Comparison of ENCODE assay signal across 9 mouse cellular contexts in genomic region chr16:91789728-91790127, GRCm38 (mm10).
DNase-seq lines count a peak whose midpoint lies in the region; ATAC-seq lines count a peak whose summit lies in the region.
"Had no signal": no experiment of that assay in that cellular context is flagged by ENCODE, and none has a peak within 500 bp of the region (broad histone marks: within the 10 kb centered on the region; RNA-seq: fewer than 3 reads in every experiment).

No protein-coding gene starts in this region.

- 92% methylated on average over 6 of the region's 6 CpGs for WGBS in midbrain, embryonic 14.5 days
- 85% methylated on average over 6 of the region's 6 CpGs for WGBS in midbrain, embryonic 16.5 days
- 74% methylated on average over 6 of the region's 6 CpGs for WGBS in limb, embryonic 10.5 days

- no peak overlapping the region for H3K4me3 ChIP-seq in midbrain, embryonic 14.5 days (replicated peaks; ENCODE audit: low read depth, low read length)
- H3K4me3 ChIP-seq in midbrain, embryonic 16.5 days (ENCODE audit: low read depth, low read length), result no peak overlapping the region
- no peak overlapping the region for H3K4me3 ChIP-seq in limb, embryonic 10.5 days

- no peaks in the 10 kb centered on the region for H3K9me3 ChIP-seq in midbrain, embryonic 14.5 days (ENCODE audit: control insufficient read depth, low read length)
- H3K9me3 ChIP-seq in midbrain, embryonic 16.5 days (replicated peaks; ENCODE audit: control insufficient read depth, low read length, poor library complexity, severe bottlenecking), result no peaks in the 10 kb centered on the region
- no peaks in the 10 kb centered on the region for H3K9me3 ChIP-seq in limb, embryonic 10.5 days (replicated peaks)

- H3K9ac ChIP-seq in midbrain, embryonic 14.5 days (replicated peaks; ENCODE audit: low read length), result no peak overlapping the region
- H3K9ac ChIP-seq in midbrain, embryonic 16.5 days (ENCODE audit: low read depth, low read length), result no peak overlapping the region

- peak; percentile 7 for DNase-seq in embryo, embryonic 10.5 days (ENCODE audit: low spot score)
- DNase-seq in embryo, embryonic 11 days, result no peak
- DNase-seq in midbrain, embryonic 14.5 days, result no peak
- peak; percentile 64 for DNase-seq in splenic B cell, adult 2 months (ENCODE audit: low read depth, low spot score)
- DNase-seq in urinary bladder, postnatal 10 days (ENCODE audit: low spot score), result no peak
- DNase-seq in limb, embryonic 10.5 days (ENCODE audit: low spot score), result no peak
- DNase-seq: adrenal gland, postnatal 10 days had no signal

- H3K4me2 ChIP-seq in midbrain, embryonic 14.5 days (ENCODE audit: low read length), result no peak overlapping the region
- no peak overlapping the region for H3K4me2 ChIP-seq in midbrain, embryonic 16.5 days (ENCODE audit: low read length)

- no peak for ATAC-seq in midbrain, embryonic 14.5 days (ENCODE audit: low FRiP score, low TSS enrichment)
- no peak for ATAC-seq in midbrain, embryonic 16.5 days
- peak; percentile 92 for ATAC-seq in inflammation-experienced regulatory T-cells, adult 6 months

- H3K4me1 ChIP-seq in midbrain, embryonic 14.5 days (ENCODE audit: control insufficient read depth, insufficient read depth, low read length), result no peaks in the 10 kb centered on the region
- no peaks in the 10 kb centered on the region for H3K4me1 ChIP-seq in midbrain, embryonic 16.5 days (ENCODE audit: control insufficient read depth, insufficient read depth, low read length)
- peaks cover 12% of the 10 kb centered on the region; the same call in 1 of the 2 replicates for H3K4me1 ChIP-seq in limb, embryonic 10.5 days

- H3K27me3 ChIP-seq in midbrain, embryonic 14.5 days (ENCODE audit: control insufficient read depth, insufficient read depth, low read length), result no peaks in the 10 kb centered on the region
- no peaks in the 10 kb centered on the region for H3K27me3 ChIP-seq in midbrain, embryonic 16.5 days (ENCODE audit: control insufficient read depth, insufficient read depth, low read depth, low read length)
- H3K27me3 ChIP-seq in splenic B cell, adult 2 months (ENCODE audit: control insufficient read depth, insufficient read depth, low read length, poor library complexity, severe bottlenecking), result no peaks in the 10 kb centered on the region
- H3K27me3 ChIP-seq in limb, embryonic 10.5 days (ENCODE audit: low read depth, poor library complexity, severe bottlenecking), result no peaks in the 10 kb centered on the region

- H3K27ac ChIP-seq in midbrain, embryonic 14.5 days (replicated peaks; ENCODE audit: low read depth, low read length), result 0 out of 2 replicates have a peak overlapping the region, but pooled peaks have one; percentile 37
- H3K27ac ChIP-seq in midbrain, embryonic 16.5 days (ENCODE audit: low read length), result no peak overlapping the region
- H3K27ac ChIP-seq in limb, embryonic 10.5 days, result no peak overlapping the region

- H3K36me3 ChIP-seq in midbrain, embryonic 14.5 days (ENCODE audit: control insufficient read depth, insufficient read depth, low read length), result peaks cover 28% of the 10 kb centered on the region
- H3K36me3 ChIP-seq in midbrain, embryonic 16.5 days (ENCODE audit: control insufficient read depth, insufficient read depth, low read length), result peaks cover 9% of the 10 kb centered on the region
- no peaks in the 10 kb centered on the region for H3K36me3 ChIP-seq in splenic B cell, adult 2 months (ENCODE audit: control insufficient read depth, insufficient read depth, low read length, poor library complexity, severe bottlenecking)
- H3K36me3 ChIP-seq in limb, embryonic 10.5 days, result peaks cover 59% of the 10 kb centered on the region

Comparison
In these comparisons a context has a peak if more than half of its experiments do, and no peak if none do; other contexts are left out.
1. DNase-seq: peak in embryo, embryonic 10.5 days (single experiment) and splenic B cell, adult 2 months (single experiment); none in embryo, embryonic 11 days (single experiment), midbrain, embryonic 14.5 days (single experiment), urinary bladder, postnatal 10 days (single experiment) and limb, embryonic 10.5 days (single experiment).